Mouse (Mus musculus): ENCODE results near the gene Gm11444. TPM values are rescaled to one million over a fixed set of nuclear protein-coding genes. Genes with fewer than 3 reads are reported as not detected.

Gm11444 gene
- polyA plus RNA-seq, 1 experiment from 2014 or later: not detected

DNA sequence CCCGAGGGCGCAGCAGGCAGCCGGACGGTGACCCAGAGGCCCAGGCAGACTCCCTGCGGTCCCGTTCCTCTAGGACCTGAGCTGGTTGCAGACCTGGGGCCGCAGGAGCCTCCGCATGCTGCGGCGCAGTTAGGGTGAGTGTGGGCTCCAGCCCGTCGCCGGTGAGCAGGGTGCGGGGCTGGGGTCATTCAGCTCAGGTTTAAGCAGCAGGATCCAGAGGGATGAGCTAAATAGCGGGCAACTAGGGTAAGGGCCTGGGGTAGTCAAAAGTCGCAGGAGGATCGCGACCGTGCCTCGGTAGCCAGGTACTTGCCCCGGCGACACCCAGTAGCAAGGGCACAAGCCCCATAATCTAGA, 36.3 kb upstream of the Gm11444 start:
- H3K27ac ChIP-seq (replicated peaks; ENCODE audit: low read depth, low read length): peak overlapping the region; percentile 89
- DNase-seq (ENCODE audit: low spot score) (no peak), ATAC-seq (ENCODE audit: insufficient number of reproducible peaks, low FRiP score, low TSS enrichment, low read depth) (no peak)
- H3K9ac ChIP-seq (ENCODE audit: low read length): peak overlapping the region; percentile 94
- H3K4me3 ChIP-seq (ENCODE audit: low read depth, low read length): peak overlapping the region; percentile 61
- WGBS: under 1% methylated on average over 22 of the region's 22 CpGs
- peak overlapping the region; percentile 55 for H3K4me2 ChIP-seq (ENCODE audit: low read depth, severe bottlenecking)
- H3K9me3 ChIP-seq (ENCODE audit: control insufficient read depth, low read length): no peaks in the 10 kb centered on the region
- H3K27me3 ChIP-seq (ENCODE audit: control insufficient read depth, insufficient read depth, low read length): peaks cover 27% of the 10 kb centered on the region
- H3K36me3 ChIP-seq (ENCODE audit: control insufficient read depth, insufficient read depth, low read length): 0 out of 2 replicates have a peak, but pooled peaks cover 2% of the 10 kb centered on the region
- peaks cover 18% of the 10 kb centered on the region; the same call in 1 of the 2 replicates for H3K4me1 ChIP-seq (ENCODE audit: control insufficient read depth, insufficient read depth, low read length)

DNA sequence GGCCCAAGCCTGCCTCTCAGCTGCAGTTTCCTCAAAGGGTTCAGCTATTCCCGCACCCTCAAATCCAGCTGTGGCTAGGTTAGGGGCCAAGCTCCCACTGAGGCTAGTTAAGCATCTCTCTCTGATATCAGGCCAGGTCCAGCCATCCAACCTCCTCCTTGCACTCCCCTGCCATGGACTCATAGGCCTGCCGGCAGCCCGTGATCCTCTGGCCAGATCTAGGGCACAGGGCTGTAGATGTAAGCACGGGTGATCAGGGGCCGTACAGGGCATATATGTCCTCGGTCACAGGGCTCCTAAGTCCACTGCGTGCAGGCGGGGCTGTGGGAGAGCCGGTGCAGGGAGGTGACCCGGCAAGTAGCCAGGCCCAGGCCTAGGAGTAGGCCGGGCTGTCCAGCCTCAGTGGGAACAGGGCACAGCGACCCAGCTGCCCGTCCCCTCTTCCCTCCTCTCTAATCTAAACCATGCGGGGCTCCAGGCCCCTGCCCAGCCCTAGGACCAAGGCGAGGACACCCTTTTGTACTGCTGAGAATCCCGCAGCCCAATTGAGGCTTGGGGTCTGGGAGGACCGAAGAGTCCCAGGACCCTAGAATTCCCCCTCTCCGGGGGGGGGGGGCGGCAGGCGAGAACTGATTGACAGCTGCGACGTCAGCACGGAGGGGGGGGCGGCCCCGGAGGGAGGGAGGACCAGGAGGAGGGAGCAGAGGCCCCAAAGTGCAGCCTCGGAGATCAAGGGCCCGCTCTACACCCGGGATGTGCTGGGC, 35.7 kb upstream of the Gm11444 start, which contains the start of gene Tbx4:
TSS of gene Tbx4 (plus strand) at position 758 of the 764 bp plus-strand sequence.
- Histone ChIP-seq H3K4me3 (ENCODE audit: low read depth, low read length) (peak within 1 kb of the TSS; percentile 61), H3K4me1 (ENCODE audit: control insufficient read depth, insufficient read depth, low read length) (peaks cover 17% of the 10 kb centered on the region), H3K9ac (ENCODE audit: low read length) (peak within 1 kb of the TSS; percentile 94), H3K4me2 (ENCODE audit: low read depth, severe bottlenecking) (peak within 1 kb of the TSS; percentile 55), H3K36me3 (ENCODE audit: control insufficient read depth, insufficient read depth, low read length) (0 out of 2 replicates have a peak, but pooled peaks cover 2% of the 10 kb centered on the region), H3K9me3 (ENCODE audit: control insufficient read depth, low read length) (no peaks in the 10 kb centered on the region), H3K27me3 (ENCODE audit: control insufficient read depth, insufficient read depth, low read length) (peaks cover 24% of the 10 kb centered on the region), H3K27ac (replicated peaks; ENCODE audit: low read depth, low read length) (peak within 1 kb of the TSS; percentile 89)
- 9% methylated on average over 25 of the region's 28 CpGs for WGBS
- peak; percentile 84 for DNase-seq (ENCODE audit: low spot score)
- ATAC-seq (ENCODE audit: insufficient number of reproducible peaks, low FRiP score, low TSS enrichment, low read depth): peak; percentile 67

DNA sequence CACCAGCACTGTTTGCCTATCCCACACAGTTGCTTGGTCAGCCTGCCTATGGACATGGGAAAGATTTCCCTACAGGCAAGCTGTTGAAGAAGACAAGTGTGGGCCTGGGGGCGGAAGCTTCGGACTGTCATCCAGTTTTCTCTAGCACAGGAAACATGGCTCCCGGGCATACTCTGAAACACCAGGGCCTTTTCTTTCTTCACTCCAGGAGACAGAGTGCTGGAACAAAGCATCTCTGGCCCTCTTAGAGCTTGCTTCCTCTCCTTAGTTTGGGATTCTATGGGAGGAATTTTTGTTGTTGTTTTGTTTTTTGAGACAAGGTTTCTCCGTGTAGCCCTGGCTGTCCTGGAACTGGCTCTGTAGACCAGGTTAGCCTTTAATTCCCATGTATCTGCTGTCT, 34.4 kb upstream of the Gm11444 start:
- no peaks in the 10 kb centered on the region for H3K36me3 ChIP-seq (ENCODE audit: control insufficient read depth, insufficient read depth, low read length)

DNA sequence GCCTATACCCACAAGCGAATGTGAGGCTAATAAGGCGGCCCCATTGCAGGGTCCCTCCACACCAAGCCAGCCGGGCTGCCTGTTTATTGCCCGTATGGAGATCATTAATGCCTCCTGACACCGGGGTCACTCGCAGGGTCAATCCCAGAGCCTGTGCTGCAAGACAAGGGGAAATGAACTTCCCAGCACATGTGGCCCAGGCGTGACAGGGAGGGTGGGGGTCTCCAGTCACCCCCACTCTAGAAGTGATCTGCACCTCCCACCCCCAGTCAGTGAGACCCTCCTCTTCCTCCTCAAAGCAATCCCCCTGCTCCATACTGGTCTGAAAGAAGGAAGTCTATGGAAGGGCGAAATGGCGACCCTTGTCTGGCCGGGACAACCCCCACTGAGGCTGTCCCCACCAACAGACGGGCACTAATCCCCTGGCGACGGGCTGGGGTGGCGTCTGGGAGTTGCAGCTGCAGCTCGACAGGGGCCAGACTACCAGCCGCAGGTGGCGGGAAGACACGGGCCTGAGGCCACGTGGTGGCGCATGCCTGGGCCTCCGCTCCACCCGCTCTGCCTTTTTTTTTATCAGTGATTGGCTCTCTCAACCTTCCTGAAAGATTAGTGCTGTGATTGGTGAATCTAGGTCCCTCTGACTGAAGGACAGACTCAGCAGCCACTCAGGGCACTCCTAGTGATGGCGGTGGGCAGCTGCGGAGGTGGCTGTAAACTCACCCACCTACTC, 26.1 kb upstream of the Gm11444 start:
- ATAC-seq (ENCODE audit: insufficient number of reproducible peaks, low FRiP score, low TSS enrichment, low read depth): peak; percentile 89

More for the DNA sequence above, 34.4 kb upstream of the Gm11444 start:
- Histone ChIP-seq H3K4me3 (ENCODE audit: low read depth, low read length) (no peak overlapping the region), H3K9ac (ENCODE audit: low read length) (no peak overlapping the region), H3K27me3 (ENCODE audit: control insufficient read depth, insufficient read depth, low read length) (peaks cover 11% of the 10 kb centered on the region), H3K9me3 (ENCODE audit: control insufficient read depth, low read length) (no peaks in the 10 kb centered on the region), H3K4me1 (ENCODE audit: control insufficient read depth, insufficient read depth, low read length) (peaks cover 15% of the 10 kb centered on the region), H3K27ac (replicated peaks; ENCODE audit: low read depth, low read length) (no peak overlapping the region), H3K4me2 (ENCODE audit: low read depth, severe bottlenecking) (no peak overlapping the region)
- ATAC-seq (ENCODE audit: insufficient number of reproducible peaks, low FRiP score, low TSS enrichment, low read depth) (no peak), DNase-seq (ENCODE audit: low spot score) (no peak)
- WGBS: 74% methylated on average over 4 of the region's 4 CpGs

DNA sequence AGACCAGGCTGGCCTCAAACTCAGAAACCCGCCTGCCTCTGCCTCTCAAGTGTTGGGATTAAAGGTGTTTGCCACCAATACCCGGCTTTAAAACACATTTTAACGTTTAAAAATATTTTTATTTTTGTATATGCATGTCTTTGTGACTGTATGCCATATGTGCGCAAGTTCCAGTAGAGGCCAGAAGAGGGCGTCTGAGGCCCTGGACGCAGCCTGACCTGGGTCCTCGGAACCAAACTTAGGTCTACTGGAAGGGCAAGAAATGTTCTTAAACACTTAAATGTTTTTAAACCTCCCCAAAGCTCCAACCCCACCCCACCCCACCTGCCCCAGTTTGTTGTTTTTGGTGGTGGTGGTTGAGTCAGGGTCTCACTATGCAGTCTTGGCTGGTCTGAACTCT, 14.2 kb upstream of the Gm11444 start:
- Histone ChIP-seq H3K4me2 (ENCODE audit: low read depth, severe bottlenecking) (no peak overlapping the region), H3K4me3 (ENCODE audit: low read depth, low read length) (no peak overlapping the region), H3K27ac (replicated peaks; ENCODE audit: low read depth, low read length) (no peak overlapping the region), H3K27me3 (ENCODE audit: control insufficient read depth, insufficient read depth, low read length) (no peaks in the 10 kb centered on the region), H3K36me3 (ENCODE audit: control insufficient read depth, insufficient read depth, low read length) (no peaks in the 10 kb centered on the region), H3K4me1 (ENCODE audit: control insufficient read depth, insufficient read depth, low read length) (no peaks in the 10 kb centered on the region), H3K9me3 (ENCODE audit: control insufficient read depth, low read length) (no peaks in the 10 kb centered on the region), H3K9ac (ENCODE audit: low read length) (no peak overlapping the region)
- ATAC-seq (ENCODE audit: insufficient number of reproducible peaks, low FRiP score, low TSS enrichment, low read depth) (no peak), DNase-seq (ENCODE audit: low spot score) (peak; percentile 60)
- 36% methylated on average over 7 of the region's 7 CpGs for whole genome bisulfite sequencing

More for the DNA sequence above, 26.1 kb upstream of the Gm11444 start:
- peak overlapping the region; percentile 7; the same call in 1 of the 2 replicates for H3K4me3 ChIP-seq (ENCODE audit: low read depth, low read length)
- 19% methylated on average over 24 of the region's 24 CpGs for WGBS
- H3K9me3 ChIP-seq (ENCODE audit: control insufficient read depth, low read length): no peaks in the 10 kb centered on the region
- peak overlapping the region; percentile 92 for H3K27ac ChIP-seq (replicated peaks; ENCODE audit: low read depth, low read length)
- H3K4me1 ChIP-seq (ENCODE audit: control insufficient read depth, insufficient read depth, low read length): peaks cover 25% of the 10 kb centered on the region
- no peaks in the 10 kb centered on the region for H3K27me3 ChIP-seq (ENCODE audit: control insufficient read depth, insufficient read depth, low read length)
- H3K9ac ChIP-seq (ENCODE audit: low read length): 0 out of 2 replicates have a peak overlapping the region, but pooled peaks have one; percentile 38
- H3K36me3 ChIP-seq (ENCODE audit: control insufficient read depth, insufficient read depth, low read length): no peaks in the 10 kb centered on the region
- DNase-seq (ENCODE audit: low spot score): peak; percentile 94
- peak overlapping the region; percentile 32; the same call in 1 of the 2 replicates for H3K4me2 ChIP-seq (ENCODE audit: low read depth, severe bottlenecking)

DNA sequence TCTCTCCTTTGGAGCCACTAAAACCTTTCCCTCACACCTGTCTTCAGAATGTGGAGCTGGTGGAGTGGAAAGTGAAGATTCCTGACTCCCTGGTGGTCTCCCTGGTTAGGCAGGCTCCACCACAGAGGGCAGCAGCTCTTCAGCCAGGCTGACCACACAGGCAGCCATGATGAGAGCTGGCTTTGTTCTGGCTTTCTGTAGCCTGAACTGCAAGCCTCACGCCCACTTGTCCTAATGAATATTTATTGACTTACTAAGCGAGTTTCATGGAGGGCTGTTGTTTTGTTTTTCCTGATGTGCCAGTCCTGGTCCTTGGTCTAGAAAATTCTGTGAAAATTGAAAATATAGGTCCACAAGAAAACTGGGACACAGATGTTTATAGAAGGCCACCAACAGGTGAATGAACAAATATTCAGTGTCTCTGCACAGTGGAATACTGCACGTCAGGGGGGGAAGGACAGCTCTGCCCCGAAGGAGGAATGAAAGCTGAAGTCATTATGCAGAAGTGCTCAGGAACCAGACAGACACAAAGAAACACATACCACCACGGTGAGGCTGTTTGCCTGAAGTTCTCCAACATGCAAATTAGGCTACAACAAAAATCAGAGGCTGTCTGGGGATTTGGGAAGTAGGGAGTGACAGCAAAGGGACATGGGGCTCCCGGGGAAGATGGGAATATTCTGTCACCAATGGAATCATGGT, 8.0 kb upstream of the Gm11444 start:
- H3K36me3 ChIP-seq (ENCODE audit: control insufficient read depth, insufficient read depth, low read length): no peaks in the 10 kb centered on the region
- DNase-seq (ENCODE audit: low spot score) (no peak), ATAC-seq (ENCODE audit: insufficient number of reproducible peaks, low FRiP score, low TSS enrichment, low read depth) (no peak)
- H3K4me3 ChIP-seq (ENCODE audit: low read depth, low read length): no peak overlapping the region
- H3K9me3 ChIP-seq (ENCODE audit: control insufficient read depth, low read length): no peaks in the 10 kb centered on the region
- no peaks in the 10 kb centered on the region for H3K27me3 ChIP-seq (ENCODE audit: control insufficient read depth, insufficient read depth, low read length)
- no peak overlapping the region for H3K9ac ChIP-seq (ENCODE audit: low read length)
- WGBS: 41% methylated on average over 6 of the region's 6 CpGs
- H3K4me2 ChIP-seq (ENCODE audit: low read depth, severe bottlenecking): no peak overlapping the region
- no peak overlapping the region for H3K27ac ChIP-seq (replicated peaks; ENCODE audit: low read depth, low read length)
- no peaks in the 10 kb centered on the region for H3K4me1 ChIP-seq (ENCODE audit: control insufficient read depth, insufficient read depth, low read length)

DNA sequence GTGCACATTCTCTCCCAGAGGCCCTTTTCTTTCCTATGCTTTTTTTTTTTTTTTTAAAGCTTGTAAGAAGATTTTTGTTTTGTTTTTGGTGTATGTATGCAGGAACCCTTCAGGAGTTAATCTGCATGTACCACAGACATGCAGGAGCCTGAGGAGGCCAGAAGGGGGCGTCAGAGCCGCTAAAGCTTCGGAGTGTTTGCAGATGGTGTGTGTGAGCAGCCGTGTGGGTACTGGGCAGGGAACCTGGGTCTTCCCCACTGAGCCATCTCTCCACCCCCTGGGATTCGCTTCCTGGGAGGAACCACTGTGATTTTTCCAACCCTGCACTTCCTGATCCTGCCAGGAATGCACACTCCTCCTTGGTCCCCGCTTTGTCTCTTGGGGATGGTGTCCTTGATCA, 625 bp upstream of the Gm11444 start:
- no peak overlapping the region for H3K27ac ChIP-seq (replicated peaks; ENCODE audit: low read depth, low read length)
- ATAC-seq (ENCODE audit: insufficient number of reproducible peaks, low FRiP score, low TSS enrichment, low read depth): no peak
- DNase-seq (ENCODE audit: low spot score): peak; percentile 62

DNA sequence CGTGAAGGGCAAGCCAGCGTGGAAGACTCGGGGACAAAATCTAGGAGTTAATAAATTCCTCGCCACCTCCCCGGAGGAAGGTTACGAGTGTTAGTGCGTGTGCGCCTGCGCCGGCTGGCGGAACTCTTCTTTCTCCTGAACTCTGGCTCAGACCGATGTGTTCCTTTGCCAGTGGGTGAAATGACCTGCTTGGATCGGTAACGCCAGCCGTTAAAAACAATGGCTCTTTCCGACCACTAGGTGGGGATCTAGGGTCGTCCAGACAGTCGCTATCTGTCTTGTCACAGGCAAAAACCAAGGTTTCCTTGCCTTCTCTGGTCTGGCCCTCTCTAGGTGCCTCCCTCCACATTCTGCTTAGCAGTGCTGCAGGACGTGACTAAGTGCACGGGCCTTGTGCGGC, 1.1 kb downstream of the Gm11444 start:
- ATAC-seq (ENCODE audit: insufficient number of reproducible peaks, low FRiP score, low TSS enrichment, low read depth): peak; percentile 71
- Histone ChIP-seq H3K4me2 (ENCODE audit: low read depth, severe bottlenecking) (peak overlapping the region; percentile 42), H3K9ac (ENCODE audit: low read length) (0 out of 2 replicates have a peak overlapping the region, but pooled peaks have one; percentile 7), H3K36me3 (ENCODE audit: control insufficient read depth, insufficient read depth, low read length) (no peaks in the 10 kb centered on the region), H3K4me1 (ENCODE audit: control insufficient read depth, insufficient read depth, low read length) (peaks cover 6% of the 10 kb centered on the region), H3K9me3 (ENCODE audit: control insufficient read depth, low read length) (no peaks in the 10 kb centered on the region), H3K27ac (replicated peaks; ENCODE audit: low read depth, low read length) (no peak overlapping the region), H3K27me3 (ENCODE audit: control insufficient read depth, insufficient read depth, low read length) (0 out of 2 replicates have a peak, but pooled peaks cover 2% of the 10 kb centered on the region), H3K4me3 (ENCODE audit: low read depth, low read length) (peak overlapping the region; percentile 12; the same call in 1 of the 2 replicates)
- peak; percentile 87 for DNase-seq (ENCODE audit: low spot score)
- WGBS: 2% methylated on average over 21 of the region's 21 CpGs

More for the DNA sequence above, 625 bp upstream of the Gm11444 start:
- Histone ChIP-seq H3K4me1 (ENCODE audit: control insufficient read depth, insufficient read depth, low read length) (peaks cover 6% of the 10 kb centered on the region), H3K4me2 (ENCODE audit: low read depth, severe bottlenecking) (no peak overlapping the region), H3K9me3 (ENCODE audit: control insufficient read depth, low read length) (no peaks in the 10 kb centered on the region), H3K4me3 (ENCODE audit: low read depth, low read length) (no peak overlapping the region), H3K9ac (ENCODE audit: low read length) (no peak overlapping the region), H3K36me3 (ENCODE audit: control insufficient read depth, insufficient read depth, low read length) (no peaks in the 10 kb centered on the region), H3K27me3 (ENCODE audit: control insufficient read depth, insufficient read depth, low read length) (0 out of 2 replicates have a peak, but pooled peaks cover 2% of the 10 kb centered on the region)
- WGBS: 49% methylated on average over 6 of the region's 6 CpGs
